Mouse (Mus musculus): ENCODE measurements around the gene Hivep3.

The Hivep3 gene

GRCm38 (mm10) chr4:120153736-120154135 is 420.2 kb downstream of the Hivep3 start:
- DNase-seq (ENCODE audit: low spot score), result no peak

GRCm38 (mm10) chr4:120158714-120159310 is 425.2 kb downstream of the Hivep3 start:
- no peak for DNase-seq (ENCODE audit: low spot score)

- no peak for DNase-seq (ENCODE audit: low spot score)
Observed at GRCm38 (mm10) chr4:120161166-120161949, 427.8 kb downstream of the Hivep3 start, which contains the start of gene Edn2. Gene Edn2 (plus strand): TSS chr4:120161206.

- DNase-seq (ENCODE audit: low spot score), result no peak
Observed at GRCm38 (mm10) chr4:120162586-120162985, 429.0 kb downstream of the Hivep3 start.

GRCm38 (mm10) chr4:120163242-120163641 is 429.7 kb downstream of the Hivep3 start:
- DNase-seq (ENCODE audit: low spot score), result no peak

GRCm38 (mm10) chr4:120164316-120164715 is 430.7 kb downstream of the Hivep3 start:
- DNase-seq (ENCODE audit: low spot score), result no peak

GRCm38 (mm10) chr4:120167778-120168177 is 434.2 kb downstream of the Hivep3 start:
- DNase-seq (ENCODE audit: low spot score), result no peak

GRCm38 (mm10) chr4:120168346-120168745 is 434.8 kb downstream of the Hivep3 start:
- no peak for DNase-seq (ENCODE audit: low spot score)

GRCm38 (mm10) chr4:120170387-120170936 is 436.9 kb downstream of the Hivep3 start:
- no peak for DNase-seq (ENCODE audit: low spot score)

- DNase-seq (ENCODE audit: low spot score), result peak; percentile 27
Observed at GRCm38 (mm10) chr4:120172050-120172684, 438.6 kb downstream of the Hivep3 start.

- no peak for DNase-seq (ENCODE audit: low spot score)
Observed at GRCm38 (mm10) chr4:120179123-120179522, 445.5 kb downstream of the Hivep3 start.

- no peak for DNase-seq (ENCODE audit: low spot score)
Observed at GRCm38 (mm10) chr4:120180535-120180934, 447.0 kb downstream of the Hivep3 start.

GRCm38 (mm10) chr4:120184374-120184991 is 450.9 kb downstream of the Hivep3 start:
- no peak for DNase-seq (ENCODE audit: low spot score)

GRCm38 (mm10) chr4:120186441-120186840 is 452.9 kb downstream of the Hivep3 start:
- no peak for DNase-seq (ENCODE audit: low spot score)

GRCm38 (mm10) chr4:120186934-120187333 is 453.4 kb downstream of the Hivep3 start:
- DNase-seq (ENCODE audit: low spot score), result peak; percentile 22
